Mouse (Mus musculus) heart, postnatal 0 days (tissue): ENCODE results near the gene Gm20441.

Source experiments
- CTCF ChIP-seq: IDR thresholded peaks from 2 replicates; pipeline ENCODE4 v1.5.1; 2016; ENCODE audit warnings: antibody characterized with exemption, control low read depth, low read depth
- EP300 ChIP-seq: IDR thresholded peaks from 2 replicates; pipeline ENCODE4 v1.6.1; 2016; ENCODE audit warnings: antibody characterized with exemption, low read depth

GRCm38 (mm10) chr10:75828500-75828931 lies 47.8 kb upstream of the Gm20441 start:
- TF ChIP-seq CTCF, result no peak
- TF ChIP-seq EP300, result no peak
